Mouse (Mus musculus) MEL (cell line): Measurements from ENCODE around the gene Ablim1.

ENCODE experiments used
- CTCF ChIP-seq, 3 experiments: IDR thresholded peaks in 2 of 3; conservative IDR thresholded peaks in 1 of 3; 2 replicates each; pipeline ENCODE4 v1.5.1; 2011 to 2012; ENCODE audit warnings: low read length in 3 of 3, low read depth in 2 of 3, mild to moderate bottlenecking in 2 of 3, improper control_type of control experiment in 1 of 3, inconsistent platforms in 1 of 3, mixed read lengths in 1 of 3, moderate library complexity in 1 of 3; ENCODE audit not compliant: control insufficient read depth in 1 of 3, insufficient read depth in 1 of 3, poor library complexity in 1 of 3, severe bottlenecking in 1 of 3
- E2F4 ChIP-seq: IDR thresholded peaks from 2 replicates; pipeline ENCODE4 v1.6.1; 2011; ENCODE audit warnings: low read depth, low read length, improper control_type of control experiment, borderline replicate concordance
- EP300 ChIP-seq, 2 experiments: IDR thresholded peaks; 2 replicates each; pipeline ENCODE4 v1.6.1; 2011; ENCODE audit warnings: improper control_type of control experiment in 2 of 2, low read length in 2 of 2, low read depth in 1 of 2, mild to moderate bottlenecking in 1 of 2
- GATA1 ChIP-seq: IDR thresholded peaks from 2 replicates; pipeline ENCODE4 v1.6.1; 2011; ENCODE audit warnings: low read depth, low read length, improper control_type of control experiment
- HCFC1 ChIP-seq: IDR thresholded peaks from 2 replicates; pipeline ENCODE4 v1.6.1; 2012; ENCODE audit warnings: low read depth, mild to moderate bottlenecking, inconsistent platforms, low read length, improper control_type of control experiment, moderate library complexity
- MEF2A ChIP-seq: IDR thresholded peaks from 2 replicates; pipeline ENCODE4 v1.6.1; 2014; ENCODE audit warnings: low read depth, mild to moderate bottlenecking, inconsistent platforms, low read length, improper control_type of control experiment; ENCODE audit not compliant: poor library complexity, insufficient replicate concordance, severe bottlenecking; ENCODE audit errors: extremely low read depth
- POLR2A ChIP-seq, 2 experiments: IDR thresholded peaks; 2 replicates each; pipeline ENCODE4 v1.6.1; 2011 to 2012; ENCODE audit warnings: low read length in 2 of 2, mild to moderate bottlenecking in 2 of 2, control low read depth in 1 of 2, improper control_type of control experiment in 1 of 2, low read depth in 1 of 2, moderate library complexity in 1 of 2; ENCODE audit not compliant: control insufficient read depth in 1 of 2, insufficient read depth in 1 of 2, poor library complexity in 1 of 2

DNA sequence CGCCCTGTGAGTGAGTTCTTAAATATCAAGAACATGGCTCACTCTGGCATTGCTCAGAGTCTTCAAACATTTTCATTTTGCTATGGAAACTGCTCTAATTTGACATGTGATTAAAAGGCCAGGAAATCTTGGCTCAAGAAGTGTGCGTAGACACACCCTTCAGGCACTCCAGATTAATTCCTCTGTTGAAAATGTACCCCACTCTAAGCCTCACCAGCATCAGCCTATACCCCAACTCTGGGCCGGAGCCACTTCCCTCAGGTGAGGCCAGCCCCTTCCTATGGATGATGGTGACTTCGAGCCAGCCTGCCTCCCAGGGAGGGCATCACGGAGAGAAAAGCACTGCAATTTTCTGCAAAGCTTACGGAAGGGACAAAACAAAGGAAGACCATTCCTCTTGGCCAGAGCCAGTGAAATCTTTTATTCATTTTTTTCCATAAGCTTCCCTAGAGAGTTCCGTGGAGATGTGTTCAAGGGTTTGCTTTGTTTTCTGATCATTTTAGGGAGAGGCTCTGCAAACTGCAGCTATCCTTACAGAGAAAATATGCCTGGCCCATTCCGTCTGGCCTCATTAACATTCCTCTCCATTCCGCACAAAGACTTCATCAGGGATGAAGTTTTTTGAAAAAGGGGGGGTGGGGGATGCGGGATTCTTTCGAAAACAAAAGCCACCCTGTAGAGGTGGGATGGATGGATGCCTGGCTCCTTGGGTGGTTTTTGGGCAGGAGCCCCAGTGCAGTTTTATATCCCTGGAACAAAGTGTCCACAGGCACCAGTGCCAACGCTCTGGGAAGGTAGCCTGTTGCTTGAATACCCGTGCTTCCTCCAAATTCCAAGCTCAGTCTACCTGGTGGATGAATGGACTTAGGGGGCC is 236.7 kb downstream of the Ablim1 start:
- TF ChIP-seq GATA1 = no peak
- TF ChIP-seq CTCF (IDR thresholded peaks at IDR 0.05 in 2 of 3, conservative IDR thresholded peaks at IDR 0.05 in 1 of 3; ENCODE audit: control insufficient read depth in 1 of 3, insufficient read depth in 1 of 3, low read depth in 2 of 3, low read length in 3 of 3, poor library complexity in 1 of 3, severe bottlenecking in 1 of 3) = no peak
- TF ChIP-seq POLR2A (IDR thresholded peaks at IDR 0.05; ENCODE audit: control insufficient read depth in 1 of 2, insufficient read depth in 1 of 2, low read depth in 1 of 2, low read length in 2 of 2, poor library complexity in 1 of 2) = no peak
- TF ChIP-seq E2F4 = no peak
- TF ChIP-seq MEF2A = no peak
- TF ChIP-seq EP300 (IDR thresholded peaks at IDR 0.05; ENCODE audit: low read depth in 1 of 2, low read length in 2 of 2) = no peak
- no peak for TF ChIP-seq HCFC1
